Mouse (Mus musculus) G1E (cell line): ENCODE measurements around the gene Ric8b. TPM values are rescaled to one million over a fixed set of nuclear protein-coding genes. Genes with fewer than 3 reads are reported as not detected.

Experiments
- ATAC-seq: 2 replicates; pipeline ENCODE4 v1.8.0; 2016; ENCODE audit warnings: mild to moderate bottlenecking; ENCODE audit not compliant: insufficient number of reproducible peaks, poor library complexity, low FRiP score, severe bottlenecking; ENCODE audit errors: extremely low read depth
- DNase-seq: peaks from one replicate; pipeline ENCODE4 v3.0.0; 2012; ENCODE audit warnings: low spot score
- H3K27me3 ChIP-seq: 2 replicates; pipeline ENCODE4 v1.6.1; 2012; ENCODE audit warnings: mild to moderate bottlenecking, low read length, inconsistent platforms; ENCODE audit not compliant: insufficient read depth
- H3K36me3 ChIP-seq: replicated peaks from 2 replicates; pipeline ENCODE3; 2012; ENCODE audit warnings: mild to moderate bottlenecking, inconsistent platforms
- H3K4me1 ChIP-seq: 2 replicates; pipeline ENCODE4 v1.6.1; 2012; ENCODE audit warnings: low read depth, low read length, inconsistent platforms, mixed read lengths; ENCODE audit not compliant: insufficient read depth
- H3K4me3 ChIP-seq: 2 replicates; pipeline ENCODE4 v1.5.1; 2012; ENCODE audit warnings: low read depth, mild to moderate bottlenecking, inconsistent platforms, low read length, moderate library complexity, mixed read lengths
- H3K9me3 ChIP-seq: replicated peaks from 2 replicates; pipeline ENCODE4 v1.6.1; 2012; ENCODE audit warnings: inconsistent platforms
- CTCF ChIP-seq: IDR thresholded peaks from 2 replicates; pipeline ENCODE4 v1.5.1; 2012; ENCODE audit warnings: low read depth, low read length, inconsistent platforms, mixed read lengths
- GATA1 ChIP-seq: IDR thresholded peaks from 2 replicates; pipeline ENCODE4 v1.6.1; 2012; ENCODE audit warnings: borderline replicate concordance, low read length, inconsistent platforms, mixed read lengths
- GATA2 ChIP-seq: IDR thresholded peaks from 2 replicates; pipeline ENCODE4 v1.6.1; 2012; ENCODE audit warnings: low read depth, low read length, inconsistent platforms, borderline replicate concordance
- POLR2AphosphoS5 ChIP-seq: IDR thresholded peaks from 2 replicates; pipeline ENCODE4 v1.6.1; 2012; ENCODE audit warnings: low read depth, low read length, inconsistent platforms; ENCODE audit not compliant: insufficient replicate concordance
- TAL1 ChIP-seq: conservative IDR thresholded peaks from 2 replicates; pipeline ENCODE4 v1.6.1; 2012; ENCODE audit warnings: low read depth, low read length, inconsistent platforms, mixed read lengths
- polyA plus RNA-seq: library from polyadenylated mRNA; stranded (reverse); fragments of >175 nt; gene quantifications from 2 replicates; pipeline ENCODE4 v1.2.3, GENCODE M21; 2012
- total RNA-seq, 2 experiments: library from RNA; stranded (forward) in 1 of 2; stranded (reverse) in 1 of 2; fragments of 200-1000 nt in 1 of 2; fragments of >200 nt in 1 of 2; fragmentation: Nextera tagmentation in 1 of 2; gene quantifications; 2 replicates each; pipeline ENCODE4 v1.2.3; 2014 to 2017

Ric8b gene
- total and polyA plus RNA-seq, 3 experiments: 2.0 to 16.2 (median 15.2) TPM

DNA sequence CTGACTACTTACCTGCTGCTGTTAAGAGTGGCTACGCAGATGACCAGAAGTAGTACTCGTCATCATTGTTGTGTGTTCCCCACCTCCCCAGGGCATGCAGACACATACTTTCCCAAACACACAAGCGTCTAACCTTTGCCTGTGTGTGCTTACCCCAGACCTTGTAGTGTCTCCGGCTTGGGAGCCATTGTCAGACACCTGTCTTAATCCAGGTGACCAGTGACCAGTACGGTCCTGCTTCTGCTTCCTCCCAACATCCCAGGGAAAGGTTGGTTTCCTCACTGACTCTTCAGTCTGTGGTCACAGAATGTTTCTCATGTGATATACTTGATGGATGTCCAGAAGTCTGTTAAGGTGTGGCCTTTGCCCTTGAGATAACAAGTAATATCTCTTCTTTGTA lies 62.9 kb downstream of the Ric8b start:
- no peak for TF ChIP-seq GATA2
- no peak for TF ChIP-seq CTCF
- TF ChIP-seq POLR2AphosphoS5: no peak
- no peak for TF ChIP-seq GATA1
- TF ChIP-seq TAL1: no peak
- Histone ChIP-seq H3K4me1 (peaks cover 2% of the 10 kb centered on the region), H3K36me3 (peaks cover 73% of the 10 kb centered on the region), H3K4me3 (no peak overlapping the region), H3K27me3 (no peaks in the 10 kb centered on the region), H3K9me3 (no peaks in the 10 kb centered on the region)
- no peak for ATAC-seq
- no peak for DNase-seq

DNA sequence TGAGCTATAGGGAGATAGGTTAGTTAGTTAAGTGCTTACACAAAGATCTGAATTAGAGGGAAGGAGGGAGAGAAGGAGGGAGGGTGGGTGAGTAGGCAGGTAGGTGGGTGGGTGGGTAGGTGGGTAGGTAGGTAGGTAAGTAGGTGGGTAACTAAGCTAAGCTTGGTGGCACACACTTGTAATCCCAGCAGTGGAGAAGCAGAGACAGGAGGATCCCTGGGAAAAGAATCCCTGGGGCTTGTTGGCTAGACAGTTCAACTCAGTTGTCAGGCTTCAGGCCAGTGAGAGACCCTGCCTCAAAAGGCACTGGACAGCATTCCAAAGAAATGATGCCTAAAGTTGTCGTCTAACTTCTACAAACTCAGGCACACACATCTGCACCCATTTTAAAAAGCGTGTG lies 64.0 kb downstream of the Ric8b start:
- Histone ChIP-seq H3K4me1 (no peaks in the 10 kb centered on the region), H3K9me3 (no peaks in the 10 kb centered on the region), H3K36me3 (peaks cover 76% of the 10 kb centered on the region), H3K4me3 (no peak overlapping the region), H3K27me3 (no peaks in the 10 kb centered on the region)
- ATAC-seq (no peak), DNase-seq (no peak)
- TF ChIP-seq GATA2 (no peak), TAL1 (no peak), POLR2AphosphoS5 (no peak), GATA1 (no peak), CTCF (no peak)

DNA sequence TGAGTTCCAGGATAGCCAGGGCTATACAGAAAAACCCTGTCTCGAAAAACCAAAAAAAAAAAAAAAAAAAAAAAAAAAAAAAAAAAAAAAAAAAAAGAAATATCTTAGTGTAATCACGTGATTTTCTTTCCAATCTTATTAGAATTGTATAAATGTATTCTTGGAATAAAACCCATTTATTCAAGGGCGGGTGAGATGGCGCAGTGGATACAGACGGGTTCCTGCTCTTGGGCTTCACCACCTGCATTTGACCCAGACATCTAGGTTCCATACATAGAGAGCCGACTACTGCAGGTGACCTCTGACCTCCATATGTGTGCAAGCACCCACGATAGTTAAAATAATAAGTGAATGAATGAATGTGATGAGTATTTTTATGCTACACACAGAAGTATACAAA lies 65.3 kb downstream of the Ric8b start:
- Histone ChIP-seq H3K36me3 (peaks cover 82% of the 10 kb centered on the region), H3K4me3 (no peak overlapping the region)
- TF ChIP-seq GATA2 (no peak), CTCF (no peak), GATA1 (no peak), POLR2AphosphoS5 (no peak), TAL1 (no peak)

DNA sequence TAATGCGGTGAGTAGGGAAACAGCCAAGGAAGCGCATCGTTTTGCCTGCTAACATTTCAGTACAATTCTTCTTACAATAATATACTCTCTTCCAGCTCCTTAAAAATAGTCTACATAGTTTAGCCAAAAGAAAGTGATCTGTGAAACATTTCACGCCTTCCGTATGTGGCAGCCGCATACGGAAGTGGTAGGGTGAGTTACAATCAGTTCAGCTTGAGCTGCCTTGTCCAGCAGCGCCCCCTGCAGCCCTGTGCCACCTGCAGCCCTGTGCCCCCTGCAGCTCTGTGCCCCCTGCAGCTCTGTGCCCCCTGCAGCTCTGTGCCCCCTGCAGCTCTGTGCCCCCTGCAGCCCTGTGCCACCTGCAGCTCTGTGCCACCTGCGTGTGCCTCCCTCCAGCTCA lies 68.5 kb downstream of the Ric8b start:
- H3K9me3 ChIP-seq: no peaks in the 10 kb centered on the region
- peaks cover 79% of the 10 kb centered on the region for H3K36me3 ChIP-seq
- H3K27me3 ChIP-seq: no peaks in the 10 kb centered on the region
- TF ChIP-seq POLR2AphosphoS5 (no peak), TAL1 (no peak)
- ATAC-seq (no peak), DNase-seq (no peak)
- no peaks in the 10 kb centered on the region for H3K4me1 ChIP-seq
- no peak overlapping the region for H3K4me3 ChIP-seq

More for the DNA sequence above, 65.3 kb downstream of the Ric8b start:
- Histone ChIP-seq H3K27me3 (no peaks in the 10 kb centered on the region), H3K9me3 (no peaks in the 10 kb centered on the region), H3K4me1 (no peaks in the 10 kb centered on the region)
- no peak for ATAC-seq
- DNase-seq: no peak

DNA sequence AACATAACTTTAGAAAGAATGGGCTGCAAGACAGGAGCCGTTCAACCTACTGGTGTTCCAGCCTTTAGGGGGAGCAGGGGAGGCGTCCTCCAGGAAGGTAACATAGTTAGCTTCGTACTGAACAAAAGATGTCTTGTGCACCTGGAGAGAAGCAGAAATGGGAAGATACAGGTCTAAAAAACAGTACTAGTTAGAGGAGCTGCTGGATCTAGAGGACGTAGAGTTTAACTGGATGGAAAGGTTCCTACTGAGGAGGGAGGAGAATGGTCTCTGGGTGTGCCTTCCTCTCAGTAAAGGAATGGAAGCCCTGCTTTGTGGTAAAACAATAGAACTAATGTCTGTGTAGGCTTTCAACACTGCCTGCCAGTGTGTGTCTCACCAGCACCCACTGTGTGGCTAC lies 70.2 kb downstream of the Ric8b start:
- Histone ChIP-seq H3K9me3 (no peaks in the 10 kb centered on the region), H3K4me1 (no peaks in the 10 kb centered on the region), H3K36me3 (peaks cover 80% of the 10 kb centered on the region), H3K4me3 (no peak overlapping the region), H3K27me3 (no peaks in the 10 kb centered on the region)
- TF ChIP-seq GATA2: no peak
- TF ChIP-seq POLR2AphosphoS5: no peak
- no peak for TF ChIP-seq TAL1
- TF ChIP-seq GATA1: no peak
- TF ChIP-seq CTCF: no peak
- ATAC-seq (no peak), DNase-seq (no peak)

DNA sequence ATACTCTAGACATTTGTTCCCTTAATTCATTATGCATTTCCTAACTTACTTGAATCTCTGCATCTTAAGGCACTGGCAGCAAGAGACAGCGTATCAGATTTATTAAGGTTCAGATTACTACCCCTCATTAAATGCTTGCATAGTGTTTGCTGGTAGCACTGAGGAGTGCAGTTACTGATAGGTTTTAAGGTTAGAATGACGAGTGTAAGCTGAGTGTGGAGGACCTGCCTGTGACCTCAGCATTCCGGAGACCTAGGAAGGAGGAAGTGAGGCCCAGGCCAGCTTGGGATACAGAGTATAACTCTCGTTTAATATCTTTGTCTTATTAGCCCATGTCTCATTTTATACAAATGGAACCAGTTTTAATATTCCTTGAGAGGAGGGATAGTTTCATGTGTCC lies 71.2 kb downstream of the Ric8b start:
- Histone ChIP-seq H3K9me3 (no peaks in the 10 kb centered on the region), H3K4me1 (no peaks in the 10 kb centered on the region), H3K36me3 (peaks cover 74% of the 10 kb centered on the region), H3K27me3 (no peaks in the 10 kb centered on the region), H3K4me3 (no peak overlapping the region)
- DNase-seq (no peak), ATAC-seq (no peak)
- no peak for TF ChIP-seq TAL1
- no peak for TF ChIP-seq POLR2AphosphoS5
- no peak for TF ChIP-seq GATA2
- no peak for TF ChIP-seq CTCF

DNA sequence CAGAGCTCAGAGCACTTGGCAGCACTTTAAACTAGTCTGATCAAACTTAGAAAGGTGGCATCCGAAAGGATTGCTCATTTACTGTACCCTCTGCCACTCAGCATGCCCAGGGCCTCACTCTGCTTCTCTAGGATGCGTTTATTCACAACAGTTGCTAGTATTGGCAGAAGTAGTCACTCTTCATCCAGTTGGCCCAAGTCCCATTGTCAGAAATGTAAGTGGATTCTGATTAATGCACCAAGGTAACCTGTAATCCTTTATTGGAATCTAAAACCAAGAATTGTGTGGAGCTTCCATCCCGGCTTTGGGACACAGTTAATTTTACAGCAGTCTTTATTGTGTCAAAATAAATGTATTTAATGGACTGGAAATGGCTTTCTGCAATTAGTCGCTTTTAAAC lies 76.9 kb downstream of the Ric8b start:
- ATAC-seq (no peak), DNase-seq (no peak)
- TF ChIP-seq TAL1: no peak
- no peak for TF ChIP-seq GATA1
- TF ChIP-seq POLR2AphosphoS5: no peak
- TF ChIP-seq CTCF: no peak
- no peak for TF ChIP-seq GATA2
- Histone ChIP-seq H3K27me3 (no peaks in the 10 kb centered on the region), H3K36me3 (peaks cover 76% of the 10 kb centered on the region), H3K4me1 (no peaks in the 10 kb centered on the region), H3K4me3 (no peak overlapping the region), H3K9me3 (no peaks in the 10 kb centered on the region)
